Mouse (Mus musculus): Measurements from ENCODE around the gene Ubc.

Ubc gene

GRCm38 (mm10) chr5:125351939-125352338 is 38.1 kb downstream of the Ubc start:
- no peak for DNase-seq (ENCODE audit: low spot score in 2 of 2)

GRCm38 (mm10) chr5:125351057-125351456 is 38.9 kb downstream of the Ubc start:
- no peak for DNase-seq (ENCODE audit: low spot score in 2 of 2)

- no peak for DNase-seq (ENCODE audit: low spot score in 2 of 2)
Observed at GRCm38 (mm10) chr5:125349391-125349790, 40.6 kb downstream of the Ubc start.

- no peak for DNase-seq (ENCODE audit: low spot score in 2 of 2)
Observed at GRCm38 (mm10) chr5:125348487-125348886, 41.5 kb downstream of the Ubc start.

- no peak for DNase-seq (ENCODE audit: low spot score in 2 of 2)
Observed at GRCm38 (mm10) chr5:125348067-125348466, 41.9 kb downstream of the Ubc start.

GRCm38 (mm10) chr5:125344296-125344695 is 45.7 kb downstream of the Ubc start:
- no peak for DNase-seq (ENCODE audit: low spot score in 2 of 2)

GRCm38 (mm10) chr5:125341459-125342090 is 48.4 kb downstream of the Ubc start:
- DNase-seq (ENCODE audit: low spot score in 2 of 2) = no peak

GRCm38 (mm10) chr5:125340547-125341262 is 49.3 kb downstream of the Ubc start, which contains the start of gene Scarb1:
Gene Scarb1, minus strand, starts transcription at chr5:125341094.
- DNase-seq (ENCODE audit: low spot score in 2 of 2) = peak; percentile 86 to 87

- peak in 1 of 2 experiments; percentile 58 for DNase-seq (ENCODE audit: low spot score in 2 of 2)
Observed at GRCm38 (mm10) chr5:125339851-125340531, 50.0 kb downstream of the Ubc start.

GRCm38 (mm10) chr5:125339108-125339751 is 50.8 kb downstream of the Ubc start:
- peak; percentile 45 to 67 for DNase-seq (ENCODE audit: low spot score in 2 of 2)

GRCm38 (mm10) chr5:125337526-125337925 is 52.5 kb downstream of the Ubc start:
- DNase-seq (ENCODE audit: low spot score in 2 of 2) = no peak

- DNase-seq (ENCODE audit: low spot score in 2 of 2) = no peak
Observed at GRCm38 (mm10) chr5:125337012-125337411, 53.0 kb downstream of the Ubc start.
